Mouse (Mus musculus) neural tube, embryonic 15.5 days (tissue): ENCODE measurements around the gene Slc35d2. TPM values are rescaled to one million over a fixed set of nuclear protein-coding genes. Genes with fewer than 3 reads are reported as not detected.

ENCODE experiments used
- ATAC-seq: fragments of 200-750 bp; cut with Nextera tagmentation; 2 replicates; pipeline ENCODE4 v1.8.0; 2017; ENCODE audit warnings: mild to moderate bottlenecking, moderate TSS enrichment, moderate library complexity; ENCODE audit not compliant: low FRiP score
- H3K27ac ChIP-seq: fragments of 300-500 bp; sonication (generic); replicated peaks from 2 replicates; pipeline ENCODE4 v1.5.1; 2015; ENCODE audit warnings: mild to moderate bottlenecking, inconsistent platforms
- H3K27me3 ChIP-seq: fragments of 300-500 bp; sonication (generic); replicated peaks from 2 replicates; pipeline ENCODE4 v1.6.1; 2015; ENCODE audit warnings: inconsistent platforms
- H3K36me3 ChIP-seq: fragments of 300-500 bp; sonication (generic); 2 replicates; pipeline ENCODE4 v1.6.1; 2015; ENCODE audit warnings: inconsistent platforms
- H3K4me1 ChIP-seq: fragments of 300-500 bp; sonication (generic); 2 replicates; pipeline ENCODE4 v1.6.1; 2015; ENCODE audit warnings: inconsistent platforms
- H3K4me2 ChIP-seq: fragments of 300-500 bp; sonication (generic); 2 replicates; pipeline ENCODE4 v1.6.1; 2015; ENCODE audit warnings: inconsistent platforms, mild to moderate bottlenecking, moderate library complexity
- H3K4me3 ChIP-seq: fragments of 300-500 bp; sonication (generic); replicated peaks from 2 replicates; pipeline ENCODE4 v1.5.1; 2015; ENCODE audit warnings: mild to moderate bottlenecking, inconsistent platforms
- H3K9ac ChIP-seq: fragments of 300-500 bp; sonication (generic); replicated peaks from 2 replicates; pipeline ENCODE4 v1.6.1; 2015; ENCODE audit warnings: mild to moderate bottlenecking, inconsistent platforms
- H3K9me3 ChIP-seq: fragments of 300-500 bp; sonication (generic); replicated peaks from 2 replicates; pipeline ENCODE4 v1.6.1; 2016; ENCODE audit warnings: inconsistent platforms
- WGBS: fragments of 180-500 bp; shearing (Covaris S2); methylation state at CpG from one replicate; pipeline ENCODE4 v1.1.7; 2015; ENCODE audit warnings: mixed read lengths; 5-methylcytosine and 5-hydroxymethylcytosine counted together
- polyA plus RNA-seq: library from polyadenylated mRNA; unstranded; fragments of >200 nt; fragmentation: Nextera tagmentation; extraction: Ambion mirVana; gene quantifications from 2 replicates; pipeline ENCODE4 v1.2.1, GENCODE M21; 2015

Gene Slc35d2
- polyA plus RNA-seq, 1 experiment from 2014 or later = 1.6 TPM

DNA sequence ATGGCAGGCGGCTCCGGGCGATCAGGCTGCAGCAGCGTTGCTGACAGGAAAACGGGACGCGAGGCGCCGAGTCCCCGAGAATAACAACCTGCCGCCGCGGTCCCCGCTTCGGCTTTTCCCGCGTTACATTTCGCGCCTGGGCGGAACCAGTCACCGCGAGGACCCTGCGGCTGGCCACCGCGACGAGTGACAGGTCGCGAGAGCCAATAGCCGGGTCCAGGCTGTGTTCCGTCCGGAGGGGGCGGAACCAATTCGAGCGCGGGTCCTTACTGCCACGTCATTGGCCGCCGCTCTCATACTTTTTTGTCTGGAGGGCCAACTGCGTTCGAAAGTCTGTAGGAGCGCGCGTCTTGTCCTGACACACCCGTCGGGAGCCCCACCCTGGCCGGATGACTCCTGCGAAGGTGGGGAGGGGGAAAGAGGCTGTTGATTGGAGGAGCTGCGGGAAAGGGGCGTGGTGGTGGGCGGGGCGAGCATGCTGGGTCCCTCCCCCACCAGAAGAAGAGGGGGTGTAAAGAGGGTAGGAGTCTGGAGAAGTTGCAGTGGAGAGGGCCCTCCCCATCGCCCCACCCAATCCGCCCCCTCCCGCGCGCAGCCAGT, 24.0 kb upstream of the Slc35d2 start, which contains the start of gene Zfp367:
Zfp367 (minus strand) TSS at position 120 of the 600 bp plus-strand sequence.
- WGBS = under 1% methylated on average over 55 of the region's 56 CpGs
- ATAC-seq = peak; percentile 99
- Histone ChIP-seq H3K9ac (peak within 1 kb of the TSS; percentile 64), H3K4me2 (peak within 1 kb of the TSS; percentile 87), H3K27me3 (no peaks in the 10 kb centered on the region), H3K4me1 (peaks cover 20% of the 10 kb centered on the region), H3K4me3 (peak within 1 kb of the TSS; percentile 88), H3K36me3 (no peaks in the 10 kb centered on the region), H3K9me3 (no peaks in the 10 kb centered on the region), H3K27ac (peak within 1 kb of the TSS; percentile 79)

DNA sequence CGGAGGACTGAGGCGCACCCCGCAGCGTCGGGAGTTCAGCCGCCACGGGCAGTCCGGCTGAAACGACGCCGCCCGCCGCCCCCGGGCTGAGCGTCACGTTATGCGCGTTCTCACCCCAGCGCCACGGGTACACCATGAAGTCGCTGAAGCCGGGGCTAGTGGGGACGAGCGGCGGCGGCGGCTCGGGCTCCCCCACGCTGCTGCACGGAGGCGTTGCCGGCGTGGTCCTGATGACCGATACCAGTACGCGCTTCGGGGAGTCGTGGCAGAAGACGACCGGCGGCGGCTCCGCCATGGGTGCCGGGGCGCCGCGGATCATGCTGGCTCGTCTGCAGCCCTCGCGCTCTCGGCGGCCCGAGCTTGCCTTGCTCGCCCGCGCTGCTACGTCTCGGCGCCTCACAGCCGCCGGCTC, 23.5 kb upstream of the Slc35d2 start:
- peaks cover 20% of the 10 kb centered on the region for H3K4me1 ChIP-seq
- H3K27me3 ChIP-seq = no peaks in the 10 kb centered on the region
- H3K9me3 ChIP-seq = no peaks in the 10 kb centered on the region
- H3K9ac ChIP-seq = peak overlapping the region; percentile 64
- WGBS = under 1% methylated on average over 61 of the region's 61 CpGs
- peak overlapping the region; percentile 79 for H3K27ac ChIP-seq
- H3K4me3 ChIP-seq = peak overlapping the region; percentile 88
- H3K36me3 ChIP-seq = no peaks in the 10 kb centered on the region
- peak; percentile 70 for ATAC-seq
- peak overlapping the region; percentile 87 for H3K4me2 ChIP-seq

DNA sequence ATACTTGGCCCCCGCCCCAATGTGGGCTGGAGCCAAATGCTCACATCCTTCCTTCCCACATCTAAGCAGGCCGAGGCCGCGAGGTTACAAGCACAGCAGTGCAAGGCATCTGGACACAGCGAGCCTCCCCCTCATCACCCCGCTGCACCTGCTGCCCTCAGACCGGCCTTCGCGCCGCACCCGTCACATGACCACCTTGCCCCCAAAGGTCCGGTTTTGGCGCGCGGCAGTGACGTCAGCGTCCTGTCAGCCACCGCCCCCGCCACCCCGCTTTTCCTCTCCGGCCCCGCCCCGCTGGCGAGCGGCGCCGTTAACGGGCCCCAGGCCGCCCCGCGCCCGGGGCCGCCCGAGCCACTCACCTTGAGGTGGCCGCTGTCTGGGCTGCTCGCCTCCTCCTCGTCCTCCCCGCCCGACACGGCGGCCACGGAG, 23.1 kb upstream of the Slc35d2 start:
- peak; percentile 43 for ATAC-seq
- peaks cover 20% of the 10 kb centered on the region for H3K4me1 ChIP-seq
- H3K27me3 ChIP-seq = no peaks in the 10 kb centered on the region
- peak overlapping the region; percentile 87 for H3K4me2 ChIP-seq
- H3K9me3 ChIP-seq = no peaks in the 10 kb centered on the region
- H3K27ac ChIP-seq = peak overlapping the region; percentile 79
- H3K4me3 ChIP-seq = peak overlapping the region; percentile 88
- H3K9ac ChIP-seq = peak overlapping the region; percentile 64
- WGBS = 1% methylated on average over 40 of the region's 42 CpGs
- no peaks in the 10 kb centered on the region for H3K36me3 ChIP-seq

DNA sequence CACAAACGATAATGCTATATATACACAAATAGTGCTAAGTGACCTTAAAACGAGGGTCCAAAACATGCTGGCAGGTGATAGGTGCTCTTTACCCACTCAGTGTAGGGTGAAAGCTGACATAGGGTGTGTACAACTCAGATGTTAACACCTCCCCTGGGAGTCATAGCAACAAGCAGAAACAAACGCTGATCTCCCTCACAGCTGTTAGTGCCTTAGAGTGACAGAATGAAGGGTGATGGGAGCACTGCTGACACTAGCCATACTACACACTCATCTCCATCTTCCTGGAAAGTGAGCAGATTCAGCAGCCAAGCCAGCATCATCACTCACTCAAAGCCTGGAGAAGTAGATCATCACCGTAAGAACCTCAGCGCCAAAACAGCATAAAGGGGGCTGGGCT, 21.0 kb upstream of the Slc35d2 start:
- Histone ChIP-seq H3K27me3 (no peaks in the 10 kb centered on the region), H3K9ac (no peak overlapping the region), H3K4me3 (no peak overlapping the region), H3K27ac (no peak overlapping the region), H3K4me2 (no peak overlapping the region), H3K9me3 (no peaks in the 10 kb centered on the region), H3K36me3 (no peaks in the 10 kb centered on the region), H3K4me1 (peaks cover 18% of the 10 kb centered on the region)
- no peak for ATAC-seq
- 68% methylated on average over 5 of the region's 5 CpGs for WGBS

DNA sequence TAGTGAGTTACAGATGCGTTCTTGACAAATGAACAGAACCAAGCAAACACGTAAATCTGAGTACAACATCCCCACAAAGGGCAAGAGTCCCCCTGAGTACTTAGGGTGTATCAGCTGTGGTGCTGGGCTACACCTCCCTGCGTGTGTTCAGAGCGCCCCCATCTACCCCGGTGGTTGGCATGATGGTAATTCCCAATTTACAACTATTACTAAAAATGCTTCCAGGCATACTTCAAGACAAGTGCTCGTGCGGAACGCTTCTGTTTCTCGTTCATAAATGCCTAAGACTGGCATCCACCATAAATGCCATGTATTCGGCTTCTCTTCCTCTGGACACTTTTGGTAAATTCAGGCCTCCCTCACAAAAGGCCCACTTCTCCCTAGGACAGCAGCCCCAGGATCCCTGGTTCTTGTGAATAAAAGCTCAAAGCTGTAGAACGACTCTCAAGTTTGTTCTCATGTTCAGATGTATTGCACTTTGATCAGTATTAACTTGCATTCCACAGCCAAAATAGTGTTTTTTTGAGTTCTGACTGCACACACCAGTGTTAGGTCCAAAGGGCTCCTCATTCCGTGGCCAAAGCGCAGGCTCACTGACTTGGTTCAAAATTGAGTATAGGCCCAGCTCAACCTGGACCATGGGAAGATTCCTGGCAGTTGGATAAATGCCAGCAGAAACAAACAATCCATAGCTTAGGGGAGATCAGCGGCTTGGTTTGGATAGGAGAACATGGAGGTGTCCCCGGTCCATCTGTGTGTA, 628 bp upstream of the Slc35d2 start:
- WGBS = 38% methylated on average over 15 of the region's 15 CpGs
- Histone ChIP-seq H3K27me3 (no peaks in the 10 kb centered on the region), H3K4me3 (peak overlapping the region; percentile 50), H3K4me1 (peaks cover 8% of the 10 kb centered on the region), H3K9me3 (no peaks in the 10 kb centered on the region), H3K9ac (peak overlapping the region; percentile 39; the same call in 1 of the 2 replicates), H3K27ac (no peak overlapping the region; the same call in 1 of the 2 replicates), H3K36me3 (no peaks in the 10 kb centered on the region), H3K4me2 (peak overlapping the region; percentile 83)
- peak; percentile 74; the same call in 1 of the 2 replicates for ATAC-seq

DNA sequence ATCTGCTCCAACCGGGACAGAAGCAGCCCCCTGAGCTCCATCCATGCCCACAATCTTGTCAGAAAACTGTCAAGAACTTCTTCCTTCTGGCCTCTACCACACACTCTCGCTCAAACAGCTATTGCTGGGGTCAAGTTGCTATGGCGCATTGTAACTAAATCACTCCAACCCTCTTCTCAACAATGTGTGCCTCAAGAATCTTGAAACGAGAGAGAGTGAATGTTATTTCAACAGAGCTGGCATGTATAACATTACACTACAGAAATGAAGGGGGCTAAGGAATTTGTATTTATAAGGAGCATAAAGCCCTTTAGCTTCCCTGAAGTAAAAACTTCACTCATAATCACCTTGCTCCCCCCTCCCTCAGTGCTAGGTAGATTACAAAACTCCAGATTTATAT, 2.9 kb downstream of the Slc35d2 start:
- Histone ChIP-seq H3K9me3 (no peaks in the 10 kb centered on the region), H3K27ac (no peak overlapping the region), H3K4me1 (peaks cover 8% of the 10 kb centered on the region), H3K9ac (no peak overlapping the region), H3K36me3 (no peaks in the 10 kb centered on the region), H3K27me3 (no peaks in the 10 kb centered on the region), H3K4me2 (no peak overlapping the region), H3K4me3 (no peak overlapping the region)
- no peak for ATAC-seq
- 62% methylated on average over 4 of the region's 4 CpGs for WGBS

DNA sequence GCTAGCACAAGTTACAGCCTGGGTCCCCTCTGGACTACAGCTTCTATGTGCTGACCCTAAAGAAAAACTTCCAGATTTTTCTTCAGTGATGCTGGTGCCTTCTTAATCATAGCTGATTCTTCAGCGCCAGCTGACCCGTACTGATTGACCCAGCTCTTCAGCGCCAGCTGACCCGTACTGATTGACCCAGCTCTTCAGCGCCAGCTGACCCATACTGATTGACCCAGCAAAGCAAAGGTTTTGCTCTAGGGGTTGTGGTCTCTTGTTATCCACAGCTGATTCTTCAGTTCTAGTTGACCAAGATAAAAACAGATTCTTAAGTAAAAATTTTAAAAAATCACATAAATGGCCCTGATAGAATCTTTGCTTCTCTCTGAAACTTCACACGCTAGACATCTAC, 4.3 kb downstream of the Slc35d2 start:
- 86% methylated on average over 6 of the region's 6 CpGs for WGBS
- no peaks in the 10 kb centered on the region for H3K27me3 ChIP-seq
- H3K27ac ChIP-seq = no peak overlapping the region
- H3K9ac ChIP-seq = no peak overlapping the region
- no peaks in the 10 kb centered on the region for H3K9me3 ChIP-seq
- peaks cover 8% of the 10 kb centered on the region for H3K4me1 ChIP-seq
- no peak overlapping the region for H3K4me2 ChIP-seq
- ATAC-seq = no peak
- H3K4me3 ChIP-seq = no peak overlapping the region
- H3K36me3 ChIP-seq = no peaks in the 10 kb centered on the region

DNA sequence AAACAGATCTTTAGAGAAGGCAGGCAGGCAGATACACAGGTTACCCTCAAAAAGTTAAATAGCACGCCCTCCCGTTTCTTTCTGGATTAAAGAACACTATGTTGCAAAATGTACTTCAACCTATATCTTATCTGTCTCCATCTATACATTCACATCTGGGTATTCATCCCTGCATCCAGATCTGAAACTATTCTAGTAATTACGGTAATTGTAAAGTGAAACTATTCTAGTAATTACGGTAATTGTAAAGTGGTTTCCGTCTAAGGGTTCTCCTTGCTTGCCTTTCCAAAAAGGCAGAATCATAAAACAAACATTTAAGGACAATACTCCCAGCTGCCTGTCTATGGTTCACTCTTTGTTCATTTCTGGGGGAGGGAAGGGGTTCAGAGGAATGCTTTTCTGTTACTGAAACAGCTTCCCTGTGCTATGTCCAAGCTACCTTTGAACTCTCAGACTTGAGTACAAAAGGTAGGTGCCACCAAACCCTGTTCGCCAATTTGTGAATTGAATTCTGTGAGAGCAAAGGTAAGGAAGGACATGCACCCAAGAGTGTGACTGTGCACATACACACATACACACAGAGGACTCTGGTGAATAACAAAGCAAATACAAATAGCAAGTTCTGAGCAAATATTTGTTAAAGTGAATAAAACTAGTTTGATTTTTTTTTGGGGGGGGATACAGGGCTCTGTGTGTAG, 5.5 kb downstream of the Slc35d2 start:
- WGBS = 29% methylated on average over 6 of the region's 6 CpGs
- Histone ChIP-seq H3K4me2 (no peak overlapping the region), H3K36me3 (no peaks in the 10 kb centered on the region), H3K27ac (no peak overlapping the region), H3K4me1 (no peaks in the 10 kb centered on the region), H3K9me3 (no peaks in the 10 kb centered on the region), H3K27me3 (no peaks in the 10 kb centered on the region), H3K4me3 (no peak overlapping the region), H3K9ac (no peak overlapping the region)
- ATAC-seq = no peak

DNA sequence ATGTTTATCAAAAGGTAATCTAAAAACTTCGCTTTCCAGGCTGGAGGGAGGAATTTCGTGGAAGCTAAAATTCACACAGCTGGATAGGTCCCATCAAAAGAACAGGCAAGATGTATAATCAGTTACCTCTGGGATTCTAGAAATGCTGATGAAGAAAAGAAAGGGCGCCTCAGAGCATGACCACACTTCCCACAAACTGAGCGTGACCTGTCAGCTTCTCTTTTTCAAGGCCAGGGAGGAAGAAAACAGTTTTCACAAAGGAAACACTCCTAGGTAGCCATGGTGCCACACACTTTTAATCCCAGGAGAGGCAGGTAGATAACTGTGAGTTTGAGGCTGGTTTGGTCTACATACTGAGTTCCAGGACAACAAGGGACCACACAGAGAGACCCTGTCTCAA, 8.4 kb downstream of the Slc35d2 start:
- no peaks in the 10 kb centered on the region for H3K4me1 ChIP-seq
- H3K4me3 ChIP-seq = no peak overlapping the region
- ATAC-seq = no peak
- no peaks in the 10 kb centered on the region for H3K9me3 ChIP-seq
- no peak overlapping the region for H3K9ac ChIP-seq
- H3K4me2 ChIP-seq = no peak overlapping the region
- WGBS = 70% methylated on average over 4 of the region's 4 CpGs
- no peak overlapping the region for H3K27ac ChIP-seq
- H3K27me3 ChIP-seq = no peaks in the 10 kb centered on the region
- H3K36me3 ChIP-seq = no peaks in the 10 kb centered on the region

DNA sequence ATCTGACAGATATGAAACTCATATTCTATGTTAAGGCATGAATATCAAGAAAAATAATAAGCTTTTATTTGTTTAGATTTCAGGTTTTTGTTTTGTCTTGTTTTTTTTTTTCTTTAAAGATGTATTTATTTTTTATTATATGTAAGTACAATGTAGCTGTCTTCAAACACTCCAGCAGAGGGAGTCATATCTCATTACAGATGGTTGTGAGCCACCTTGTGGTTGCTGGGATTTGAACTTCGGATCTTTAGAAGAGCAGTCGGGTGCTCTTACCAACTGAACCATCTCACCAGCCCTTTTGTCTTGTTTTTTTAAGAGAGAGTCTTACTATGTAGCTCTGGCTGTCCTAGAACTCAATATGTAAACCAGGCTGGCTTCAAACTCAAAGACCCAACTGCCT, 11.7 kb downstream of the Slc35d2 start:
- 59% methylated on average over 2 of the region's 2 CpGs for WGBS

DNA sequence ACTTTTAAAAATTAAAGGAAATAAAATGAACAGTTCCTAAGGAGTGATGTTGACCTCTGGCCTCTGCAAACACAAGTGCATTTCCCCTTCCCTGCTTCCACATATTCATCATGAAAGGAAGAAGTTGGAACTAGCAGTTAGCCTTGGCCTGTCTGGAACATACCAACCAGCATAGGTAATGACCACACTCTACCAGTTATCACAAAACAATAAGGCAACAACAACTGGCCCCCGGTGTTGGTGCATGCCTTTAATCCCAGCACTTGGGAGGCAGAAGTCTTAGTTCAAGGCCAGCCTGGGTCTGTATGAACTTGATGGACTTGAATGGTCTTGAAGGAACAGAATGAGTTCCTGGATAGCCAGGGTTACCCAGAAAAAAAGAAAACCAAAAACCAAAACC, 18.7 kb downstream of the Slc35d2 start:
- Histone ChIP-seq H3K4me2 (no peak overlapping the region), H3K4me3 (no peak overlapping the region), H3K9me3 (no peaks in the 10 kb centered on the region), H3K36me3 (no peaks in the 10 kb centered on the region), H3K27me3 (no peaks in the 10 kb centered on the region), H3K9ac (no peak overlapping the region), H3K27ac (no peak overlapping the region), H3K4me1 (peaks cover 10% of the 10 kb centered on the region)
- no peak for ATAC-seq
- 93% methylated on average over 1 of the region's 1 CpGs for WGBS

More for the DNA sequence above, 11.7 kb downstream of the Slc35d2 start:
- H3K9ac ChIP-seq = no peak overlapping the region
- no peaks in the 10 kb centered on the region for H3K36me3 ChIP-seq
- no peak overlapping the region for H3K4me2 ChIP-seq
- no peaks in the 10 kb centered on the region for H3K9me3 ChIP-seq
- ATAC-seq = no peak
- H3K27ac ChIP-seq = no peak overlapping the region
- no peaks in the 10 kb centered on the region for H3K4me1 ChIP-seq
- H3K27me3 ChIP-seq = no peaks in the 10 kb centered on the region
- no peak overlapping the region for H3K4me3 ChIP-seq
